ENCODE assay signal across 8 mouse cellular contexts in genomic region chr8:120322956-120323448, GRCm38 (mm10).
A peak's percentile ranks its signal among the peaks of the same experiment; 100 is the strongest.
DNase-seq lines count a peak whose midpoint lies in the region; ATAC-seq lines count a peak whose summit lies in the region.

No protein-coding gene starts in this region.

- no peaks in the 10 kb centered on the region for H3K9me3 ChIP-seq in forebrain, embryonic 11.5 days (ENCODE audit: control insufficient read depth, low read length)
- H3K9me3 ChIP-seq in hindbrain, embryonic 12.5 days (replicated peaks) = no peaks in the 10 kb centered on the region

- peak; percentile 41 for DNase-seq in urinary bladder, postnatal 14 days (ENCODE audit: low spot score)
- DNase-seq in urinary bladder, adult 2 months (ENCODE audit: low spot score) = no peak
- peak; percentile 81 for DNase-seq in forebrain, embryonic 11.5 days (ENCODE audit: low spot score)
- DNase-seq in left cerebral cortex, adult 9 months (ENCODE audit: low spot score in 2 of 2) = peak; percentile 66 to 75
- DNase-seq in spleen, postnatal 36 days (ENCODE audit: low spot score in 2 of 2) = peak; percentile 77

- H3K27ac ChIP-seq in forebrain, embryonic 11.5 days (ENCODE audit: low read depth, low read length) = peak overlapping the region; percentile 78
- H3K27ac ChIP-seq in hindbrain, embryonic 12.5 days = peak overlapping the region; percentile 86

- H3K9ac ChIP-seq in forebrain, embryonic 11.5 days (ENCODE audit: low read length) = peak overlapping the region; percentile 52
- peak overlapping the region; percentile 43 for H3K9ac ChIP-seq in hindbrain, embryonic 12.5 days

- no peaks in the 10 kb centered on the region for H3K36me3 ChIP-seq in forebrain, embryonic 11.5 days (ENCODE audit: control insufficient read depth, insufficient read depth, low read length)
- no peaks in the 10 kb centered on the region for H3K36me3 ChIP-seq in hindbrain, embryonic 12.5 days

- peak overlapping the region; percentile 15; the same call in 1 of the 2 replicates for H3K4me2 ChIP-seq in forebrain, embryonic 11.5 days (ENCODE audit: low read depth, low read length, severe bottlenecking)
- peak overlapping the region; percentile 19; the same call in 1 of the 2 replicates for H3K4me2 ChIP-seq in hindbrain, embryonic 12.5 days (replicated peaks)

- peak; percentile 78 for ATAC-seq in forebrain, embryonic 11.5 days (replicated peaks; ENCODE audit: low FRiP score)
- peak; percentile 73 for ATAC-seq in hindbrain, embryonic 12.5 days (ENCODE audit: low FRiP score)
- ATAC-seq in megakaryocyte progenitor cell, adult 5-6 weeks (replicated peaks; ENCODE audit: poor library complexity) = peak; percentile 28
- ATAC-seq in megakaryocyte-erythroid progenitor cell, adult 5-6 weeks (replicated peaks; ENCODE audit: low FRiP score, low TSS enrichment, poor library complexity, severe bottlenecking) = no peak

- H3K27me3 ChIP-seq in forebrain, embryonic 11.5 days (ENCODE audit: control insufficient read depth, insufficient read depth, low read length) = no peaks in the 10 kb centered on the region
- H3K27me3 ChIP-seq in hindbrain, embryonic 12.5 days = peaks cover 10% of the 10 kb centered on the region; the same call in 1 of the 2 replicates

- H3K4me1 ChIP-seq in forebrain, embryonic 11.5 days (replicated peaks; ENCODE audit: control insufficient read depth, insufficient read depth, low read length) = peaks cover 31% of the 10 kb centered on the region
- peaks cover 44% of the 10 kb centered on the region for H3K4me1 ChIP-seq in hindbrain, embryonic 12.5 days

- 2% methylated on average over 20 of the region's 20 CpGs for WGBS in forebrain, embryonic 11.5 days
- WGBS in hindbrain, embryonic 12.5 days = 1% methylated on average over 20 of the region's 20 CpGs

- H3K4me3 ChIP-seq in forebrain, embryonic 11.5 days (ENCODE audit: low read depth, low read length) = no peak overlapping the region
- H3K4me3 ChIP-seq in hindbrain, embryonic 12.5 days = no peak overlapping the region
